Mouse (Mus musculus) liver, adult (tissue): Measurements from ENCODE around the gene Mb21d2.

Experiments
- GATA4 ChIP-seq: IDR thresholded peaks from 2 replicates; pipeline ENCODE4 v1.6.1; 2014; ENCODE audit warnings: mild to moderate bottlenecking, low read length; ENCODE audit not compliant: insufficient replicate concordance

Mb21d2 gene

GRCm38 (mm10) chr16:28880756-28881155 is 48.7 kb downstream of the Mb21d2 start:
- no peak for TF ChIP-seq GATA4

- no peak for TF ChIP-seq GATA4
These were observed 49.2 kb downstream of the Mb21d2 start for GRCm38 (mm10) chr16:28880307-28880681.

DNA sequence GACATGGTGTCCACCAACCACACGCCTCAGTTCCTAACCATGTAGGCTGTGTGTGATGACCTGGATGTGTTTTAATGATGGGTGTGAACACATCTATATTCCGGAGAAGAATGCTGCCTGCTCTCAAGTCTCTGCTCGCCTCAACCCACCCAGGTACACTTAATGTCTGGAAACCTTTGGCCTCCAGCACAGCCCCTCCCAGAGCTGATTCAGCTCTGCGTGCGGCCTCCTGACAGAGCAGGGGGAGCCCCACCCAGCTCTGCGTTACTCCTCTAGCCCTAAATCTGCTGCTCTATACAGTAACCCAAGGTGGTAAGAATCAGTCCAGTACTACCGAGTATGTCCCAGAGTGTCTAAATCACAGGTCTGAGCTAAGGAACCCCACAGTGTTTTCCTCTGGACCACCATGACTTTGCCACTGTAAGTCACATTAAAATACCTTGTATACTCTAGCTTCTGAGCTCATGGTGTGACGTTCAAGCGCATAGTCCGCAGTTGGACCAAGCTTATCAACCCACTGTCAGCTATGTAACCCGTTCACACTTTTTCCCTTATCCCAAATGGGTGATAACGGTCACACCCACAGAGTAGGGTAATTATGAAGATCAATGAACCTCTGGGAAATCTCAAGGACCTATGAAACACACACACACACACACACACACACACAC is 49.7 kb downstream of the Mb21d2 start:
- TF ChIP-seq GATA4, result no peak

- 0 out of 2 replicates have a peak, but pooled peaks have one; percentile 41 for TF ChIP-seq GATA4
These were observed 52.3 kb downstream of the Mb21d2 start for GRCm38 (mm10) chr16:28877162-28877662.

DNA sequence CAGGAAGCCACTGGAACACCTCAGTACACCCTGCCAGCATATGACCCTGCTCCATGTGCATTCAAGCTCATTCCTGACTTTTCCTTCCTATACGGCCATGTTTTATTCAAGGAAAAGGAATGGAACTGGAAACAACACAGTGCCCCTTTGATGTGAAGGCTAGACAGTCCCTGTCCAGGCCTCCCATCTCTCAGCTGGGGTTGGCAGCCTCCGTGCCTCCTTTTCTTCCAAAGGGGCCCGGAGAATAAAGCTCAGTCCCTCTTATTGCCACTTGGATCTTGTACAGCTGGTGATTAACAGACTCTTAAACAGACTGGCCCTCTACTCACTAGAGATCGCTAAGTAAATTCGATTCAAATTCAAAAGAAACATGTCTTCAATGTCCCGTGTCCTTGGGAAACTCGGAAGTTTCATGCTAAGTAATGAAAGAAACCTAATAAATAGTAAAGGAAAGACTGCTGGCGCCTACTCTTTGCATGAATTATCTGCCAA is 56.0 kb downstream of the Mb21d2 start:
- TF ChIP-seq GATA4, result no peak

- TF ChIP-seq GATA4, result no peak
These were observed 58.6 kb downstream of the Mb21d2 start for GRCm38 (mm10) chr16:28870860-28871259.

- no peak for TF ChIP-seq GATA4
These were observed 59.0 kb downstream of the Mb21d2 start for GRCm38 (mm10) chr16:28870456-28870855.

DNA sequence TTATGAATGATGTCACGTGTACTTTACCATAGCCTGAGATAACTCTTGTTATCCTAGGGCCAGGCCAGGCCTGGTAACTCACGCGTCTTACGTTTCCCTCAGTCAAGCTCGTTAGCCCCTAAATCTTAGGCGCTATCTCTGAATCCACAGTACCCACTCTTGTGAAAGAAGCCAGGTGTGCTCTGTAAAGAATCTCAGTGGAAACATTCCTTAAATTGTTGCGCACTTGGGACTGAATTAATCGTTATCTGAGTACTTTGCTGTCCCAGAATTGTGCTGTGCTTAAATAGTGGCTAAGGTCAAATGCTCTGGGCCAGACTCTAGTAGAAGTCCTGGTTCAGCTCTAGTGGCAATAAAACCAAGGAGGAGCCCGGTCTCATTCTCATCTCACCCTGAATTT is 60.6 kb downstream of the Mb21d2 start:
- TF ChIP-seq GATA4, result no peak

DNA sequence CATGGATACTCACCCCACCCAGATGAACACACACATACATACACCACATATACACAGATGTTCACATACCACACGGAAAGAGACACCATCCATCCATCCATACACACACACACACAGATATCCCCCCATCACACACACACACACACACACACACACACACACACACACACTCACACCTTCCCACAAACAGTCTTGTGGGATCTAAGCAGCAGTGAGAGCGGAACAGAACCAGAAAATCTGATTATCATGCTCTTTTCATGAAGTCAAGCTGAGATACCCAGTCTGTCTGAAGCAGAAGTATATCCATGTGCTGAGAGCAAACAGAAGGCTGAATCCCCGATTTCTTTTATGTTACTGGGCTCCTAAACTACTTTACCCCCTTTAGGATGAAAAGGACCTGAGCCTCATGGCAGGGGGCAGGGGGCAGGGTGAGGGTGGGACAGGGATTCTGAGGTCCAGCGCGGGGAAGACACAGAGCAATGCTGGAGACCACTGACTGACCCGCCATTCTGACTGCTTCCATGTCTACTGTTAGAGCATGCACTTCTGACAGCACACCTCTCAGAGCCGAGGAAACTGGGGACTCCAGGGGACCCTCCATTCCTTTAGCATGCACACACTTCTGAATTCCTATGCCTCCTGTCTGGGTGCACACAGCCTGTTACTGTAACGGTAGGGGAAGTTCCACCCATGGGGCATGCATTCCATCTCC is 62.7 kb downstream of the Mb21d2 start:
- no peak for TF ChIP-seq GATA4

- no peak for TF ChIP-seq GATA4
These were observed 65.9 kb downstream of the Mb21d2 start for GRCm38 (mm10) chr16:28863616-28864015.

DNA sequence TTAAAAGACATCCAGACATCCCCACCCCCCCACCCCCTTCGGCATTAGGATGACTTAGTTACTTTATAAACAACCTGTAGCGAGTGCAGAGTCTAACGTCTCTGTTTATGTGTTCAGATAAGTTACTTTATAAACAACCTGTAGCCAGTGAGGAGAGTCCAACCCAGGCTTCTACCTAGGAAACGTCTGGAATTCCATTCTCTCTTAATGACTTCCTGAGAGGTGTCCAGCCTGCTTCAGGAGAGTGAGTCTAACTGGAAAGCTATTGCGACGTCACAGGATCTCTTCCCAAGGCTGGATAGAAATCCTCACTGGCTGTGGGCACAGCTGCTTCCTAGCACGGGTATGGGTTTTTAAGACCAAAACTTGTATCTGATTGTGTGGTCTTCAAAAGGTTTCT is 67.4 kb downstream of the Mb21d2 start:
- TF ChIP-seq GATA4, result no peak

DNA sequence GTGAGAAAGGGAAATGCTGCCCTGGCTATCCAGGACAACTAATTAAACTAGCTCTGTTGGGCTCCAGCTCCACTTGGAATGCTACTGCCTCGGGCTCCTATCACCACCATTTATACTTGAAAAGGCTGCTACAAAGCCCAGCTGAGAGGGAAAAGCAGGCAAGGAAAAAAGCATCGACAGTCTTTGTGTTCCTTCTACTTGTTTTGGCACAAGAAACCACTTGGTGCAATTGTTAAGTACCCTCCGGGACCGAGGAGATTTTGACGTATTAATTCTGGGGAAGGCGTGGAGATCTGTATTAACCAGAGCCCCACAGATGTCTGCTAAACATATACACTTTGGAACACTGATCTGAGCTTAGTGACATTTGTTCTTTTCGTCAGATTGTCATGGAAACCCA is 69.8 kb downstream of the Mb21d2 start:
- TF ChIP-seq GATA4, result no peak

GRCm38 (mm10) chr16:28859009-28859288 is 70.5 kb downstream of the Mb21d2 start:
- no peak for TF ChIP-seq GATA4

- no peak for TF ChIP-seq GATA4
These were observed 71.1 kb downstream of the Mb21d2 start for GRCm38 (mm10) chr16:28858210-28859008.

DNA sequence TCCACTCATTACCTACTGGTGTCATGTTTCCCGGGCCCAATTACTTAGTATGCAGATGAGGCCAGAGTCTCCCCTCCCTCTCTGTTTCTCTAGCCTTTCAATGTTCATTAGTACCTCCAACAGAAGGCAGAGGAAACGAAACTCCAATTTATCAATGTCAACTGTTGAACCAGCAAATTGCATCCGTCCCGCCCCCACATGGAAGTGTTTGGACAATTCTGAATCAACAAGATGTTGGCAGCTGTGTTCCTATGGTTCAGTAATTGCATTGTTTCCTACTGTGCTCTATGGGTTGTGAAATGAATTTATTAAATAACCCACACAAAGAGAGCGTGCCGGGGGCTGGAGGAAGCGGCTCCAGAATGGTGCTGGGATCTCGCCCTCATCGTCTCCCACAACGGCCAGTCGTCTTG is 78.1 kb downstream of the Mb21d2 start:
- no peak for TF ChIP-seq GATA4

DNA sequence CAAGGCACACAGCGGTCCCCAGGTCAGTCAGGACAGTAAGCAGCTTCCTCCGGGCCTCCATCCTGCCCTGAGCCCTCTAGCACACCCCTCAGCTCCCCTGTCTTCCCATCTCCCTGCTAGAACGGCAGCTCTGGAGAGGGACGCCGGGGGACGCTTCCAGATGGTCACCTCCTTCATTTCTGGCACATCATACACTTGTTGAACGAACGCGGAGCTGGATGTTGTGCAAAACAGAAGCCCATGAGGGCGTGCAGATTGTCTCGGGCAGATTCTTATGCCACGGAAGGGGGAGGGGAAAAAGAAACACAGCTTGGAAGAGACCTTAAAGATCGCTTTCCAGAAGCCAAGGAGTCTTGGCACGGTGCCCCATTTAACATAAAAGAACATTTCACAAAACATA is 78.6 kb downstream of the Mb21d2 start:
- TF ChIP-seq GATA4, result no peak

DNA sequence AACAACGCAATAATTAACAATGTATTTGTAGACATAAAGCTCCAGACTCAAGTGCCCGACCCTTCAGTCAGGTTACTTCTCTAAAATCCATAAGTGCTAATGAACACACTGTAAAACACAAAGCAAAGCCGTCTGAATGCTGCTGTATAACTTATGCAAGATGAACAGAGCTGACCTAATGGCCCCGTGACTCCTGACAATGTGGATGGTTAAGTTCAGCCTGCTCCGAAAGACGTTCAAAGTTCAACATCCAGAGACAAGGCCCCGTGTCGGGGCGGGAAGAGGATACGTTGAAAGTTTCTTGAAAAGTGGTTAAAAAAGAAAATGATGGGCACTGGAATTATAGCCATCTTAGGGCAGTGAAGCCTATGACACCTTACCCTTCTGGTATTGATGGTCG is 83.3 kb downstream of the Mb21d2 start:
- TF ChIP-seq GATA4, result no peak

- no peak for TF ChIP-seq GATA4
These were observed 84.1 kb downstream of the Mb21d2 start for GRCm38 (mm10) chr16:28845336-28845735.
